Mouse (Mus musculus): ENCODE measurements around the gene Sft2d2.

The Sft2d2 gene

GRCm38 (mm10) chr1:165190571-165191273, 3.5 kb downstream of the Sft2d2 start:
- no peak for DNase-seq (ENCODE audit: low read depth, low spot score)

GRCm38 (mm10) chr1:165190068-165190467, 4.2 kb downstream of the Sft2d2 start:
- no peak for DNase-seq (ENCODE audit: low read depth, low spot score)

- DNase-seq (ENCODE audit: low read depth, low spot score), result no peak
Measured at GRCm38 (mm10) chr1:165188806-165189580, 5.2 kb downstream of the Sft2d2 start.

- no peak for DNase-seq (ENCODE audit: low read depth, low spot score)
Measured at GRCm38 (mm10) chr1:165187357-165187756, 6.9 kb downstream of the Sft2d2 start.

- no peak for DNase-seq (ENCODE audit: low read depth, low spot score)
Measured at GRCm38 (mm10) chr1:165186491-165186890, 7.7 kb downstream of the Sft2d2 start.

- no peak for DNase-seq (ENCODE audit: low read depth, low spot score)
Measured at GRCm38 (mm10) chr1:165185116-165185515, 9.1 kb downstream of the Sft2d2 start.

- no peak for DNase-seq (ENCODE audit: low read depth, low spot score)
Measured at GRCm38 (mm10) chr1:165184178-165184577, 10.1 kb downstream of the Sft2d2 start.

- DNase-seq (ENCODE audit: low read depth, low spot score), result no peak
Measured at GRCm38 (mm10) chr1:165183400-165183799, 10.8 kb downstream of the Sft2d2 start.

- no peak for DNase-seq (ENCODE audit: low read depth, low spot score)
Measured at GRCm38 (mm10) chr1:165179321-165179720, 14.9 kb downstream of the Sft2d2 start.

GRCm38 (mm10) chr1:165178075-165178474, 16.2 kb downstream of the Sft2d2 start:
- no peak for DNase-seq (ENCODE audit: low read depth, low spot score)

- no peak for DNase-seq (ENCODE audit: low read depth, low spot score)
Measured at GRCm38 (mm10) chr1:165174059-165174616, 20.1 kb downstream of the Sft2d2 start.

- no peak for DNase-seq (ENCODE audit: low read depth, low spot score)
Measured at GRCm38 (mm10) chr1:165171277-165171676, 23.0 kb downstream of the Sft2d2 start.

- DNase-seq (ENCODE audit: low read depth, low spot score), result no peak
Measured at GRCm38 (mm10) chr1:165170157-165170556, 24.1 kb downstream of the Sft2d2 start.

GRCm38 (mm10) chr1:165169462-165169861, 24.8 kb downstream of the Sft2d2 start:
- DNase-seq (ENCODE audit: low read depth, low spot score), result no peak

GRCm38 (mm10) chr1:165164920-165165319, 29.3 kb downstream of the Sft2d2 start:
- DNase-seq (ENCODE audit: low read depth, low spot score), result no peak

- no peak for DNase-seq (ENCODE audit: low read depth, low spot score)
Measured at GRCm38 (mm10) chr1:165160723-165161405, 33.4 kb downstream of the Sft2d2 start, which contains the start of gene Tbx19. Tbx19 (minus strand) TSS chr1:165160773.

GRCm38 (mm10) chr1:165158841-165159240, 35.4 kb downstream of the Sft2d2 start:
- no peak for DNase-seq (ENCODE audit: low read depth, low spot score)

- no peak for DNase-seq (ENCODE audit: low read depth, low spot score)
Measured at GRCm38 (mm10) chr1:165154162-165154561, 40.1 kb downstream of the Sft2d2 start.

- DNase-seq (ENCODE audit: low read depth, low spot score), result no peak
Measured at GRCm38 (mm10) chr1:165151216-165151615, 43.0 kb downstream of the Sft2d2 start.

GRCm38 (mm10) chr1:165142343-165142916, 51.8 kb downstream of the Sft2d2 start:
- DNase-seq (ENCODE audit: low read depth, low spot score), result no peak

- no peak for DNase-seq (ENCODE audit: low read depth, low spot score)
Measured at GRCm38 (mm10) chr1:165140227-165140626, 54.0 kb downstream of the Sft2d2 start.

GRCm38 (mm10) chr1:165133858-165134257, 60.4 kb downstream of the Sft2d2 start:
- no peak for DNase-seq (ENCODE audit: low read depth, low spot score)
